Mouse (Mus musculus): Measurements from ENCODE around the gene Slc36a4. TPM values are rescaled to one million over a fixed set of nuclear protein-coding genes. Genes with fewer than 3 reads are reported as not detected.
A peak's percentile ranks its signal among the peaks of the same experiment; 100 is the strongest.

The Slc36a4 gene
- polyA plus RNA-seq, 1 experiment from 2014 or later = 11.2 TPM

- TF ChIP-seq CTCF (IDR thresholded peaks at IDR 0.05) = no peak
- TF ChIP-seq EP300 (IDR thresholded peaks at IDR 0.05) = no peak
- WGBS = 86% methylated on average over 14 of the region's 14 CpGs
- no peak for ATAC-seq
- H3K36me3 ChIP-seq (ENCODE audit: insufficient read depth, low read length) = no peaks in the 10 kb centered on the region
- H3K9me3 ChIP-seq (ENCODE audit: low read length) = no peaks in the 10 kb centered on the region
- no peak for DNase-seq (ENCODE audit: low spot score)
- no peak overlapping the region for H3K27ac ChIP-seq (ENCODE audit: low read length)
- H3K4me1 ChIP-seq (ENCODE audit: insufficient read depth, low read depth, low read length) = no peaks in the 10 kb centered on the region
- H3K4me3 ChIP-seq (ENCODE audit: low read depth, low read length) = no peak overlapping the region
- H3K4me2 ChIP-seq (replicated peaks; ENCODE audit: low read depth, low read length) = no peak overlapping the region
- no peak overlapping the region for H3K9ac ChIP-seq (replicated peaks; ENCODE audit: low read depth)
- no peaks in the 10 kb centered on the region for H3K27me3 ChIP-seq (replicated peaks; ENCODE audit: insufficient read depth, low read length)
Measured at GRCm38 (mm10) chr9:15719594-15719993, 10.1 kb downstream of the Slc36a4 start.

- H3K9ac ChIP-seq (replicated peaks; ENCODE audit: low read depth) = no peak overlapping the region
- no peak overlapping the region for H3K4me3 ChIP-seq (ENCODE audit: low read depth, low read length)
- H3K9me3 ChIP-seq (ENCODE audit: low read length) = no peaks in the 10 kb centered on the region
- no peak overlapping the region for H3K4me2 ChIP-seq (replicated peaks; ENCODE audit: low read depth, low read length)
- H3K4me1 ChIP-seq (ENCODE audit: insufficient read depth, low read depth, low read length) = no peaks in the 10 kb centered on the region
- no peaks in the 10 kb centered on the region for H3K27me3 ChIP-seq (replicated peaks; ENCODE audit: insufficient read depth, low read length)
- TF ChIP-seq EP300 (IDR thresholded peaks at IDR 0.05) = no peak
- no peak for TF ChIP-seq CTCF (IDR thresholded peaks at IDR 0.05)
- H3K36me3 ChIP-seq (ENCODE audit: insufficient read depth, low read length) = no peaks in the 10 kb centered on the region
- H3K27ac ChIP-seq (ENCODE audit: low read length) = no peak overlapping the region
- 95% methylated on average over 8 of the region's 8 CpGs for WGBS
- DNase-seq (ENCODE audit: low spot score) = no peak
- no peak for ATAC-seq
Measured at GRCm38 (mm10) chr9:15720556-15720955, 11.0 kb downstream of the Slc36a4 start.

GRCm38 (mm10) chr9:15721226-15721833 is 11.8 kb downstream of the Slc36a4 start:
- TF ChIP-seq EP300 (IDR thresholded peaks at IDR 0.05) = no peak
- no peak for TF ChIP-seq CTCF (IDR thresholded peaks at IDR 0.05)
- Histone ChIP-seq H3K4me1 (ENCODE audit: insufficient read depth, low read depth, low read length) (no peaks in the 10 kb centered on the region), H3K9ac (replicated peaks; ENCODE audit: low read depth) (no peak overlapping the region), H3K36me3 (ENCODE audit: insufficient read depth, low read length) (no peaks in the 10 kb centered on the region), H3K27me3 (replicated peaks; ENCODE audit: insufficient read depth, low read length) (no peaks in the 10 kb centered on the region), H3K9me3 (ENCODE audit: low read length) (no peaks in the 10 kb centered on the region), H3K4me2 (replicated peaks; ENCODE audit: low read depth, low read length) (no peak overlapping the region), H3K4me3 (ENCODE audit: low read depth, low read length) (no peak overlapping the region), H3K27ac (ENCODE audit: low read length) (no peak overlapping the region)
- WGBS = 56% methylated on average over 6 of the region's 6 CpGs
- DNase-seq (ENCODE audit: low spot score) = peak; percentile 20
- 0 out of 2 replicates have a peak, but pooled peaks have one; percentile 41 for ATAC-seq

- ATAC-seq = no peak
- Histone ChIP-seq H3K9me3 (ENCODE audit: low read length) (no peaks in the 10 kb centered on the region), H3K27ac (ENCODE audit: low read length) (no peak overlapping the region), H3K9ac (replicated peaks; ENCODE audit: low read depth) (no peak overlapping the region), H3K4me2 (replicated peaks; ENCODE audit: low read depth, low read length) (no peak overlapping the region), H3K27me3 (replicated peaks; ENCODE audit: insufficient read depth, low read length) (no peaks in the 10 kb centered on the region), H3K4me3 (ENCODE audit: low read depth, low read length) (no peak overlapping the region), H3K4me1 (ENCODE audit: insufficient read depth, low read depth, low read length) (no peaks in the 10 kb centered on the region), H3K36me3 (ENCODE audit: insufficient read depth, low read length) (0 out of 2 replicates have a peak, but pooled peaks cover 7% of the 10 kb centered on the region)
- 85% methylated on average over 8 of the region's 8 CpGs for WGBS
- TF ChIP-seq CTCF (IDR thresholded peaks at IDR 0.05) (no peak), EP300 (IDR thresholded peaks at IDR 0.05) (no peak)
- no peak for DNase-seq (ENCODE audit: low spot score)
Measured at GRCm38 (mm10) chr9:15722506-15722905, 13.0 kb downstream of the Slc36a4 start.

- Histone ChIP-seq H3K4me3 (ENCODE audit: low read depth, low read length) (no peak overlapping the region), H3K9ac (replicated peaks; ENCODE audit: low read depth) (no peak overlapping the region), H3K4me1 (ENCODE audit: insufficient read depth, low read depth, low read length) (no peaks in the 10 kb centered on the region), H3K27ac (ENCODE audit: low read length) (no peak overlapping the region), H3K27me3 (replicated peaks; ENCODE audit: insufficient read depth, low read length) (no peaks in the 10 kb centered on the region), H3K4me2 (replicated peaks; ENCODE audit: low read depth, low read length) (no peak overlapping the region), H3K36me3 (ENCODE audit: insufficient read depth, low read length) (0 out of 2 replicates have a peak, but pooled peaks cover 9% of the 10 kb centered on the region), H3K9me3 (ENCODE audit: low read length) (no peaks in the 10 kb centered on the region)
- WGBS = 94% methylated on average over 8 of the region's 8 CpGs
- TF ChIP-seq CTCF (IDR thresholded peaks at IDR 0.05) = no peak
- no peak for TF ChIP-seq EP300 (IDR thresholded peaks at IDR 0.05)
- DNase-seq (ENCODE audit: low spot score) (no peak), ATAC-seq (no peak)
Measured at GRCm38 (mm10) chr9:15727168-15727567, 17.6 kb downstream of the Slc36a4 start.

GRCm38 (mm10) chr9:15731758-15732748 is 22.5 kb downstream of the Slc36a4 start:
- no peak overlapping the region for H3K27ac ChIP-seq (ENCODE audit: low read length)
- ATAC-seq = peak; percentile 73

More at GRCm38 (mm10) chr9:15731758-15732748, 22.5 kb downstream of the Slc36a4 start:
- H3K4me2 ChIP-seq (replicated peaks; ENCODE audit: low read depth, low read length) = no peak overlapping the region
- no peak overlapping the region for H3K4me3 ChIP-seq (ENCODE audit: low read depth, low read length)
- no peaks in the 10 kb centered on the region for H3K27me3 ChIP-seq (replicated peaks; ENCODE audit: insufficient read depth, low read length)
- WGBS = 65% methylated on average over 13 of the region's 13 CpGs
- TF ChIP-seq CTCF (IDR thresholded peaks at IDR 0.05) (0 out of 2 replicates have a peak, but pooled peaks have one; percentile 15), EP300 (IDR thresholded peaks at IDR 0.05) (0 out of 2 replicates have a peak, but pooled peaks have one; percentile 34)
- DNase-seq (ENCODE audit: low spot score) = peak; percentile 11
- H3K4me1 ChIP-seq (ENCODE audit: insufficient read depth, low read depth, low read length) = no peaks in the 10 kb centered on the region
- no peak overlapping the region for H3K9ac ChIP-seq (replicated peaks; ENCODE audit: low read depth)
- H3K36me3 ChIP-seq (ENCODE audit: insufficient read depth, low read length) = 0 out of 2 replicates have a peak, but pooled peaks cover 15% of the 10 kb centered on the region
- H3K9me3 ChIP-seq (ENCODE audit: low read length) = no peaks in the 10 kb centered on the region

Data from lung, postnatal 0 days (tissue).